Mouse (Mus musculus) T-helper 2 cell (primary cell): Measurements from ENCODE around the gene Otof.

Experiments used
- in situ Hi-C: fragments of 300-600 bp; cut with MboI, MseI; formaldehyde crosslinking; loops from one replicate; pipeline ENCODE4 v1.15.1; 2025; ENCODE audit warnings: high pct_unique_total_duplicates

The Otof gene

DNA sequence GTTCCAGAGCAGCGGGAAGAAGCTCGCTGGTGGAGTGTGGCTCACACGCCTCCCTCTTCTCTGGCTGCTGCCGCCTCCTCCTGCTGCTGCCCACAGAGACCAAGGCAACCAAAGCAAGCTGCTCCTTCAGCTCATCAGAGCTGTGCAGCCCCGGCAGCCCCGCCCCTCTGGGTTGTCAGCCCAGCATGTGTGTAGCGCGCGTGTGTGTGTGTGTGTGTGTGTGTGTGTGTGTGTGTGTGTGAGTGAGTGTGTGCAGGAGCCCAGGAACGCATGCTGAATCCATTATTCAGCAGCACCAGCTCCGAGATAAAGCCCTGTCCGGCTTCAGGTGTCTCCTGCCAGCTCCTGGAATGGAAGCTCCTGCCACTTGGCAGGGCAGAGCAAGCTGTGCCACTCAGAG is at the start of gene Otof:
Gene Otof, minus strand, starts transcription at position 112 of the 400 bp plus-strand sequence.
- in situ Hi-C loops: loop anchor here (25.0 kb wide), 1 partner anchor 525 kb away; no protein-coding TSS in a partner anchor

DNA sequence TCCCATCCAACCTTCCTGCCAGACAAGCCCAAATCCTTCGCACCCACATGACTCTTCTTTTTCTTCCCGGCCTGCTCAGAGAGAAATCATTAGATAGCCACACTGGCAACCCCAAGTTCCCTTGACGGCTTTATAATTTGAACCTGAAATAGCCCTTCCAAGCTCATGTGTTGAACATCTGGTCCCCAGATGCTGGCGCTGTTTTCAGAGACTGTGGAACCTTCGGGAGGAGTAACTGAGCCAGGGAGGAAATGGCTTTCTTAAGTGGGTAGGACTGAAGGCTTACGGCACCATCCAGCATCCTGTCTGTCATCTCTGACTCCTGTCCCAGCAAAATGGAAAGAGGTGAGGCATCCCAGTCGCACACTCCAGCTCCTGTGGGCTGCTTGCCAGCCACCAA is 35.6 kb upstream of the Otof start:
- in situ Hi-C loops: no loop called here

DNA sequence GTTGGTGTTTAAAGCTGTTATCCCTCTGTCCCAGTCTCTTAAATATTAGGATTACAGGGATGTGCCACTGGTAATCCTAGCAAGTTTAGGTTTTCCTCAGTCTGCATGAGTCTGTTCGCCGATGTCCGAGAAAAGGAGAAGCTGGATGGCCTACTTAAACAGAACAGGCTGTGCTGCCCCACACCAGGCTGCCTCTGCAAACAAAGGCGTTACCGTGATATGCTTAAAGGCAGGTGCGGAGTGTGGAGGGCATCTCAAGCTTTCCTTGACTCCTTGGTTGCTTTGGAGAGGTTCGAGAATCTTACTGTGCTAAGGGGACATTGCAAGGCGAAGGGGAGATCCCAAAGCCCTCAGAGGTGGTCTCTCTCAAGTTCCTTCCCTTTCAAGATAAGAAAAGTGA is 35.1 kb upstream of the Otof start:
- in situ Hi-C loops: no loop called here

- in situ Hi-C loops: no loop called here
These were observed 33.6 kb upstream of the Otof start for GRCm38 (mm10) chr5:30495288-30495687.

DNA sequence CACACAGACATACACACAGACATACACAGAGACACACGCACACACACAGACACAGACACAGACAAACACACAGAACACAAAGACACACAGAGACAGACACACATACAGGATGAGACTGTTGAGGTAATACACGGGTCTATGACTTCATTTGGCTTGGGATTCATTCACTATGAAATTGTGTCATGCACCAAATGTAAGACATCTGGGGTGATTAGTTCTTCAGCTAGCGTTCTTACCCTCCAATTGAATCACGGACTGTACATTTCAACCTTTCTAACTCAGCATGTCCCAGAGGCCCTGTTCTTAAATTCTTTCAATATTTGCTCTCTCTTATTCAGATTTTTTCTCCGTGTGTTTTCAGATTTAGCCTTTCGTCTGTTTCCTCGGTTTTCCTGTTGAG is 32.9 kb upstream of the Otof start:
- in situ Hi-C loops: no loop called here

DNA sequence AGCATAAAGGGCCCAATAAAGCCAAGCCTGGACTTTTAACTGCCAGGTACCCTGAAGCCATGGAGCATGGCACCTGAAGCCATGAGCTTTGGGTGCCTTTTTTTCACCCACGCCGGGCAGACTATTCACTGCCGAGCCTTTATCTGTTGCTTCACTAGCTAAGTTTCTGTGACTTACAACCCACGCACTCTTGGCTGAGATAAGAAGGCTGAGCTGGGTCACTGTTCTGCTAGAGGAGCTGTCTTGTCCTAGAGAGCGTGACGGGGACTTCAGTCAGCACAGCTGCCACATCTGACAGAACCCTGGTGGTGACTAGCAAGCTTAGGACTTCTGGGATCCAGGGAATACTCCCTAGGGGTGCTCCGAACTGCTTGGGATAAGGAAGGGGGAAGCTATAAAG is 32.0 kb upstream of the Otof start:
- in situ Hi-C loops: no loop called here

DNA sequence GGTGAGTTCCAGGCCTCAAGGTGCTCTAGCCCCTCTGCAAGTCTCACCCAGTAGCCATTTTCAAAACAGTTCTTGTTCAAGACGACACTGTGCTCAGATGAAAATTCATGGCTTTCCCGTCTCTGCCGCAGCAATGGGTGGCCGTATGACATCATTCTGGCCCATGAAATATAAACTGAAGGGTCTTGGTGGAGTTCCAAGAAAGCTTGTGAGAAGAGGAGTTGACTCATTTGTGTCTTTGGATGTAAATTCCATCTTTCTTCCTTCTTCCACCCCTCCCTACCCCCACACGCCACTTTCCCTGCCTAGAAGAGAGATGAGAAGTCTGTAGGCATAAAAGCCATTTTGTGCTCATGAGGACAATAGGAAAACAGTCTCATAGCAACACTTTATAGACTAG is 29.1 kb upstream of the Otof start:
- in situ Hi-C loops: no loop called here

DNA sequence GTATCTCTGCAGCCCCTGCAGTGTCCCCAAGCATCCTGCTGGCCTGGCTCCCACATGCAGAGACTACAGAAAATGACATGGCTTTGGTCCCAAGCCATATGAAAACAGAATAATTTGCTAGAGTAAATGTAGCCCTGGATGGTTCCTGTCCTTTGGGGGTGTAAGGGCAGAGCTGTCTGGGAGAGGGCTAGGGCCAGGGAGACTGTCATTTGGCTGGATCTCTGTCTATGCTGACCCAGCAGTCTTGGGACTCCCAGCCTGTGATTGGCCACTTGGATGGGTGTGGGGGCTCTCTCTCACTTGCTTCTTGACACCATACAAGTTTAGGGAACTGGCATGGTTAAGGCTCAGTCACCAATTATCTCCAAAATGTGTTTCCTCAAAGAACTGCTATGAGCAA is 28.5 kb upstream of the Otof start:
- in situ Hi-C loops: no loop called here

DNA sequence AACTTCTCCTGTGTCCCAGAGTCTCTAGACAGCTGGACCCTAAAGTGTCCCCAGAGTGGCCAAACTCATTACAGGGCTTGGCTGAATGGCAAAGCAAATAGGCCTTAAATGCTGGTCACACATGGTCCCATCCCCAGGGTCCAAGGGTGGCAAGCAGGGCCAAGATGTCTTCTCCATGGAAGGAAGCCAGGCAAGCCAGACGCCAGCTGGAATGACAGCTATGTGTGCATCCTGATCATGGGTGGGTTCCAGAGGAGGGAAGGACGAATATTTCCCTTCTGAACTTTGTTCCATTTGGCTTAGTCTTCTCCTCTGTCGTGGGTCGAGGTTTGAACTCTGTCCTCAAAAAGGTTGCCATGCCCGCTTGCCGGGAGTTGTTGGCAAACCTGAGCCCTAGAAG is 23.4 kb upstream of the Otof start:
- in situ Hi-C loops: no loop called here

DNA sequence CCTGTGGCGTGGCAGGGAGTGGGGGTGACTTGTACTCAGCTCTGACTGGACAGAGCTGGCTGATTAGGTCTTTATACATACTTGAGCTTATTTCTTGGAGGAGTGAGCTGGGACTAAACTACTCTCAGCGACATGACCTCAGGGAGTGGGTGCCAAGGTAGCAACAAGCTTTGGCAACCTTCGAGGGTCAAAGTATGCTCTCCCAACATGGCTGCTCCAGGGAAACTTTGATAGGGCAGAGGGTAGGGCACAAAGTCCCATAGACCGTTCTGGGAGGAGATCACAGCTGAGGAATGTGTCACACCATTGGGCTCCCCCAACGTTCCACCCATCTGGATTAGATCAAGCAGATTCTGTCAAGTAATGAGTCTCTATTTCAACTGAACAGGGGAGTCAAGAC is 22.9 kb upstream of the Otof start:
- in situ Hi-C loops: no loop called here

DNA sequence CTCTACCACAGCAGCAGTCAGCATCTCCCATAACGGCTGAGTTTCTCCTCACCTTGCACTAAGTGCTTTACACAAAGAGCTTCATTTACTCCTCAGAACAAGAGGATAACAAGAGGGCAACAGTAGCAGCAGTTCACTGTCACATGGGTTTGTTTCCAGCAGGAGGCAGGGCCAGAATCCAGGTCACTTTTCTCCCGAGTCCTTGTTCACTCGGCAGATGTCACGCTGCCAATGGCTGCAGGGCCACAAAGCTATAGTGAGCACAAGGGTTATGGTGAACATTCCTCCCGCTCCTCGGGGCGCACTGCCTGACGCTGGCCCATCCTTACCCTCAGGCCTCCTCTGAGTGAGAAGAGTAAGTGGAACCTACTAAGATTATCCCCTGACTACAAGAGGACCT is 21.8 kb upstream of the Otof start:
- in situ Hi-C loops: no loop called here

DNA sequence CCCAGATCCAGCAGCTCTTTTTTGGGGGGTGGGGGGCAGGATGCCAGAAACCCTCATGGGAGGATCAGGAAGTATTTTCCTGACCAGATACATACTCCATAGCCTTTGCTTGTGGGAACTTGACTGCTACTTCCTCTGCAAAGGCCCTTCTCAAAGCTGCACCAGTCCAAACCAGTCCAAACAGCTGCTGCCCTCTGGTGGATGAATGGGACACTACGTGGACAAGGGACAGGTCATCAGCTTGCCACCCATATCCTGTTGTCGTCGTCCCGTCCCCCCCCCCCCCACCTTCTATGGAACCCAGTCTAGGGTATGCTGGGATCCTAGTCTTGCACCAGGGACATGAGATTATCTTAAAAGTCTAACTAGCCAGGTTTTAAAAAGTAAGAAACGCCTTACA is 20.6 kb upstream of the Otof start:
- in situ Hi-C loops: no loop called here

- in situ Hi-C loops: loop anchor here (5.0 kb wide), 1 partner anchor 264 kb away; no protein-coding TSS in a partner anchor
These were observed 14.8 kb upstream of the Otof start for GRCm38 (mm10) chr5:30476534-30476933.

DNA sequence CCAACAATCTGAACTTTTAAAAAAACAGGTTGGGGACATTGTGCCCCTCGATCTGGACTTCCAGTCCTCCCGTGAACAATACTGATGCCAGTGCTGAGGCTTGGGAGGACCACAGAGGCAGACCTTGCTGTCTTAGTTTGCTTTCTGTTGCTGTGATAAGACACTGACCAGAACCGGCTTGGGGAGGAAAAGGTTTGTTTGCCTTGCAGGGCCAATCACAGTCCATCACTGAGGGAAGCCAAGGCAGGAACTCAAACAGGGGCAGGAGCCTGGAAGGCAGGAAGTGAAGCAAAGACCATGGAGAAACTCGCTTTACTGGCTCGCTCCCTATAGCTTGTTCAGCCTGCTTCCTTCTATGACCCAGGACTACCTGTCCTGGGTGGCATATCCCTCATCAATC is 10.4 kb upstream of the Otof start:
- in situ Hi-C loops: loop anchor here (5.0 to 25.0 kb wide), 2 partner anchors 90 to 515 kb away; no protein-coding TSS in a partner anchor

DNA sequence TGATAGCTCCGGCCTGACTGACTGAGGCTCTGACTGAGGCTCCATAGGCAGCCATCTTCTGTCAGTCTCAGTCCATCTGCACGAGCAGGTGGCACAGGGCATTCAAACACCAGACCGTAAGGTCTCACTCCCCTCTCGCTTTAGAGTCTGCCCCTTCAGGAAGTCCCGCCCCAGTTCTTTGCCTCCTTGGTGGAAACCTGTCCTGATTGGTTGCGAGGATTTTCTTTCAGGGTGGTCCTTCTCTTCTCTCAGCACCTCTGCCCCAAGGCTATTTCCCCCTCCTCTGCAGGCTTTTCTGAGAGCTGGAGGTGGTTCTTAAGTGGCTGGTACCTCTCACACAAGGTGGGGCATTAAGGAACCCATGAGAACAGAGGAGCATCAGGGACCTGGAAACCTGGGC is 8.7 kb upstream of the Otof start:
- in situ Hi-C loops: loop anchor here (5.0 to 25.0 kb wide), 2 partner anchors 92 to 517 kb away; no protein-coding TSS in a partner anchor

DNA sequence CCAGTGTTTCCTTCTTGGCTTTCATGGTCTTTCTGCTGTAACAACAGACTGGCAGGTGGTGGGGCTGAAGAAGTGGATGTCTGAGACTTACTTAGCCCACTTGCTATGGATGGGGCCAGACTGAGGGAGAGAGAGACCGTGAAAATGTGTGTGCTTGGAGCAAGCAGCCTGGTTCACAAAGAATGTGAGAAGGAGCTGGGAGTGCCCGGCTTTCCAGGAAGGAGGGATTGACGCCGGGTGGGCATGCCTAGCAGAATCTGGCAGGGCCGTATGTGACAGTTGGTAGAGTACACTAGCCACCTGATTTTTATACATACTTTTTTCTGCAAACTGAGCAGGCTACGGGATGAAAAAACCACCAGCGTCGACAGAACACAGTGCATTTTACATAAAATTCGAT is 4.6 kb upstream of the Otof start:
- in situ Hi-C loops: loop anchor here (25.0 kb wide), 1 partner anchor 521 kb away; no protein-coding TSS in a partner anchor

GRCm38 (mm10) chr5:30465861-30466260 is 4.1 kb upstream of the Otof start, which contains the start of gene 1700001C02Rik:
TSS of gene 1700001C02Rik (plus strand) at chr5:30466047.
- in situ Hi-C loops: loop anchor here (25.0 kb wide), 1 partner anchor 521 kb away; no protein-coding TSS in a partner anchor

DNA sequence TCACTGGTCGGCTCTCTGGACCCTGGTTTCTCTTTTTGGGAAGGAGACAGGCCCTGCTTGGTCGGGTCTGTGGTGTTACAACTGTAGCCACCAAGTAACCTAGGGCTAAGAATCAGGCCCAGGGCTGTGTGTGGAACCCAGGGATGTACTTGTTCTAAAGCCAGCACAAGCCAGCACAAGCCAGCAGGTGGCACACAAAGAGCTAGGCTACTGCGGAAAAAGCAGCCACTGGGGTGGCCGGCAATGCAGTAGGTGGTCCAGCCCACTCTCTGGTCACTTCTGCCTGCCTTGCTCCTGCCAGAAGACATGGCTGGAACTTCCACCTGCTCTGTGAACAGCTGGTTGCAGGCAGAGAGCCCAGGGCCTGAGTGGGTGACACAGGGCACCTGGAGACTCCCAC is 1.6 kb downstream of the Otof start:
- in situ Hi-C loops: loop anchor here (25.0 kb wide), 1 partner anchor 527 kb away; no protein-coding TSS in a partner anchor

DNA sequence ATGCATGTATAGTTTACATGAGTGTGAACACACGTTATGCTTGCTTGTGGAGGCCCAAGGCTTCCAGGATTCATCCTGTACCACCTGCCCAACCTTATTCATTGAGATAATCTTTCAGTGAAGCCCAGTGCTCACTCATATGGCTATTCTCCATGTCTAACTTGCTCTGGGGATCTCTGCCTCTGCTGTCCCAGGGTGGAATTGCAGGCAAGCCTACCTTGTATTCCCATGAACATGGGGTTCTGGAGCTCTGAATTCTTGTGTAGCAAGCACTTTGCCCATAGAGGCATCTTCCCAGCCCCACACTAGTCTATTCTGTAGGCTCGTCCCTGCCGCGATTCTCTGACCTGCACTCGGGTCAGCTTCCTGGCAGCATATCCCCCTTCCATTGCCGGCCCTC is 5.7 kb downstream of the Otof start:
- in situ Hi-C loops: loop anchor here (25.0 kb wide), 1 partner anchor 531 kb away; no protein-coding TSS in a partner anchor

DNA sequence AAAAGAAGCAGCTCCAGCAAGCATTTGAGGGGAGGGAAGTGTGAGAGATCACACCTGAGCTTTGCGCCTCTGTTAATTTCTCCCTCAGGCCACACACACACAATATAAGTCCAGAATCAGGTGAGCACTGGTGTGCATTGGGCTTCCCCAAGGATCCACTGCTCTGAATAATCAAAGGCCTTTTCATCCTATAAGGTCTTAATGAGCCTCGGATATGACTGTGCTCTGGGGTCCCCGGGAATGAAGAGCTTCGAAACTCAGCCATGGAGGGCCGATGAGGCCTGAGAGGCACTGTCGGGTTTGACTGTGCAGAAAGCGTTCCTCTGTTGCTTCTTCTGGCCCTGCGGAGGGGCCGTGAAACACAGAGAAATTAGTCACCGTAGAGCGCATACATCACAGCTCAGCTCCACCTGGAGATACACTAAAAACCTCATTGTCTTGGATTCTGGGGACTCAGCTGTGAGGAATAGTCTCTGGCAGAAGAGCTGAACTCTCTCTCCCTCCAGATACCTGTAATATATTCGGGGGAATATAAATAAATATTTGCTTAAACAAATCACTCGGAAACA is 17.3 kb downstream of the Otof start:
- in situ Hi-C loops: no loop called here

DNA sequence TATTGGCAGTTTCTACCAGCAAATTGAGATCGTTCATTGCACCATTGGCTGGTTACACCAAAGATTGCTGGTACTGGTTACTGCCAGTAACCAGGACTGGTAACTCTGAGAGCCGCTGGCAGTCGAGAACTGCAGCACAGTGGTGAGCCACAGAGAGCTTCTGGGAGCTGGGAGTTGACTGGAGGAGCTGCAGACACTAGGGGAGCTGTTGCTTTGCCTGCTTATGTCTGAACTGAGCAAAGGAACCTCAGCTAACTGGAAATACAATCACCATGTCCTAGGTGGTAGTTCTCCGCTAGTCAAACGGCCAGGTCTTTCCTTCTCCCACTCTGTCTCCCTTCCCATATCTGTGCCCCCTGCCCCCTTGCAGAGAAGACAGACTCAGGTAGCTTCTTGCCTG is 19.5 kb downstream of the Otof start:
- in situ Hi-C loops: no loop called here

GRCm38 (mm10) chr5:30440308-30440906 is 21.3 kb downstream of the Otof start:
- in situ Hi-C loops: no loop called here

DNA sequence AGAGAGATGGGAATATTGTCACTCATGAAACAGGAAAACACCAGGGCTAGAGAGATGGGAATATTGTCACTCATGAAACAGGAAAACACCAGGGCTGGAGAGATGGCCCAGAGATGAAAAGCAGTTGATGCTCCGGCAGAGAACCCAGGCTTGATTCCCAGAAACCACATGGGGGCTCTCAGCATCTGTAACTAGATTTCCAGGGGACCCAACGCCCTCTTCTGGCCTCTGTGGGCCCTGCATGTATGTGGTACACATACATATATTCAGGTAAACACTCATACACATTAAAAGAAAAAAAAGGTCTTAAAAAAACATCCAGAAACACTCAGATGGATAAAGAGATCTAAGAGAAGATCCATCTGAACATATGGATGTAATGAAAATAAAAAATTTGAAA is 22.8 kb downstream of the Otof start:
- in situ Hi-C loops: no loop called here
